Mouse (Mus musculus) Patski (cell line): ENCODE measurements around the gene Tmem9b. TPM values are rescaled to one million over a fixed set of nuclear protein-coding genes. Genes with fewer than 3 reads are reported as not detected.
A peak's percentile ranks its signal among the peaks of the same experiment; 100 is the strongest.

ENCODE experiments used
- ATAC-seq: fragments of 100-300 bp; one replicate; pipeline ENCODE4 v1.8.0; 2021
- CTCF ChIA-PET: fragments of 350-600 bp; sonication (Branson Sonifier 250); formaldehyde crosslinking; loops from one replicate; lab custom pipeline; 2022; ENCODE audit warnings: inconsistent platforms; lab: Charles Lee
- POLR2A ChIA-PET: fragments of 350-600 bp; sonication (Branson Sonifier 250); formaldehyde crosslinking; loops from one replicate; lab custom pipeline; 2022; ENCODE audit warnings: antibody characterized with exemption, inconsistent platforms; lab: Charles Lee
- DNase-seq: peaks from one replicate; pipeline ENCODE4 v3.0.0-alpha.2; 2011; ENCODE audit warnings: low read depth, low spot score
- H3K27me3 ChIP-seq: fragments of 371-371 bp; one replicate; pipeline ENCODE4 v1.5.1; 2021
- CTCF ChIP-seq: fragments of 100-300 bp; IDR thresholded peaks from one replicate; pipeline ENCODE4 v1.5.1; 2021
- in situ Hi-C: fragments of 300-500 bp; cut with MboI; formaldehyde crosslinking; loops from 3 replicates; pipeline ENCODE4 v1.11.1; 2018; ENCODE audit warnings: low pct_unique_long_range_greater_than_20kb, mixed read lengths
- polyA plus RNA-seq: library from polyadenylated mRNA; unstranded; gene quantifications from one replicate; pipeline ENCODE4 v1.2.3, GENCODE M21; 2021

Gene Tmem9b
- polyA plus RNA-seq, 1 experiment from 2014 or later, result 58.3 TPM

- no peak for TF ChIP-seq CTCF
- H3K27me3 ChIP-seq, result no peaks in the 10 kb centered on the region
- POLR2A ChIA-PET, result no interaction called here
- CTCF ChIA-PET, result no interaction called here
- in situ Hi-C loops, result no loop called here
- no peak for ATAC-seq
- DNase-seq, result no peak
Observed at GRCm38 (mm10) chr7:109741060-109741459, 11.6 kb downstream of the Tmem9b start.

DNA sequence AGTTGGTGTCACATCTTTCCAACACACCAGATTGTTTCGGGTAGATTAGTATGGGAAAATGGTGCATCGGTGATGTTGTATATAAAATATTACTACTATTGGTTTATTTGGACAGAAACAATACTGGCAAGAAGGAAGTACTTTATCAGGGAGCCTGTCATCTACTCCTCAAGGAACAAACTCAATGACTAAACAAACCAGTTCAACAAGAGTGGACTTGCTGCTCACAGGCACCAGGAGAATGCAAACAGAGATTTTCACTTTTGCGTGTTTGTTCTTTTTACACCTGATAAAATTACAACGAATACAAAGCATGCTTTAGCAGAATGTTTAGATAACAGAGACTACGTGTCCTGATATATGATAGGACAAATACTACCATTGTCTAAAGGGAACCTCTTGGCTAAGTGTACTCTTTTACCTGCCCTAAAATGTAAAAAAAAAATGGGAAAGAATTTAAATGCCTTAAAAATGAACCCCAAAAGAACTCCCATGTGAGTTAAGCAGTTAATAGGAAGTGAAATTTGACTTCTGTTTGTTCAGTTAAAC, 12.8 kb downstream of the Tmem9b start:
- DNase-seq (no peak), ATAC-seq (no peak)
- in situ Hi-C loops, result no loop called here
- H3K27me3 ChIP-seq, result no peaks in the 10 kb centered on the region
- no peak for TF ChIP-seq CTCF
- CTCF ChIA-PET, result interaction anchor here (0.8 kb wide), 1 partner anchor 8 kb away, joined by 4 read pairs; no protein-coding TSS in a partner anchor
- POLR2A ChIA-PET, result no interaction called here

DNA sequence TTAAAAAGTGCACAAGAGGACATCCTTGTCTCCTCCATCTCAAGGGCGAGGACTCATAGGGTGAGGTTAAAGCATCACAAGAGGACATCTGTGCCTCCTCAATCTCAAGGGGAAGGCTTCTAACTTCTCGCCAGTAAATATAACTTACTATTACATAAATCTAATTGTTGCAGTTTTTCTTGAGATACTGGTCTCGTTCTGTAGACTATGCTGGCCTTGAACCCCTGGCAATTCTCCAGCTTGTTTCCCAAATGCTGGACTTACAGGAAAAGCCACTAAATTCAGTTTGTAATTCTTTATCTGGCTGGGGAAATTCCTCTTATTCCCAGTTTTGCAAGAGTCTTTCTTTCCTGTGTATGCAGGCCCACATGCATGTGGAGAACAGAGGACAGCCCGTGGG, 17.9 kb downstream of the Tmem9b start:
- TF ChIP-seq CTCF, result no peak
- in situ Hi-C loops, result no loop called here
- ChIA-PET POLR2A (no interaction called here), CTCF (no interaction called here)
- ATAC-seq (no peak), DNase-seq (no peak)
- no peaks in the 10 kb centered on the region for H3K27me3 ChIP-seq

DNA sequence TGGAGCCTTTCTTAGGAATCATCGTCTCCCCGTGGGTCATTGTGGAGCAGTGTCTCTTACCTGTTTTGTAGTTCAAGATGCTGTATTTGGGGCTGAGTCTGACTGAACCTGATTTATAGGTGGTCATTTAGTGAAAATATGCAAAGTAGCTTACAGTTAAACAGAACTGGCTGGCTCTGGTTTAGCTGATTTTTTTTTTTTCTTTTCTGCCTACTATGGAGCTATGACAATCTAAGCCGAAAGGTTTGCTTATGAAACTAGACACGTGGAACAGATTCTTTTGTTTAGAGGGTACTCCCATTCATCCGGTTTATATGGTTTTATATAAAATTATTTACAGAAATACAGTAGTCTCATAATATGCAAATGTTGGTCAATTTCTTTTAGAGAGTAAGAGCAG, 21.0 kb downstream of the Tmem9b start, which contains the start of gene Ascl3:
Gene Ascl3, minus strand, starts transcription at position 101 of the 400 bp plus-strand sequence.
- CTCF ChIA-PET, result interaction anchor here (0.8 kb wide), 2 partner anchors 12 to 13 kb away, joined by 3 read pairs; no protein-coding TSS in a partner anchor
- in situ Hi-C loops, result no loop called here
- DNase-seq (no peak), ATAC-seq (no peak)
- no peak for TF ChIP-seq CTCF
- POLR2A ChIA-PET, result interaction anchor here (0.7 kb wide), 1 partner anchor 17 kb away, joined by 3 read pairs; no protein-coding TSS in a partner anchor
- H3K27me3 ChIP-seq, result no peaks in the 10 kb centered on the region

GRCm38 (mm10) chr7:109723697-109724096, 29.0 kb downstream of the Tmem9b start, which contains the start of gene BC051019:
Gene BC051019 (minus strand): TSS chr7:109723850.
- POLR2A ChIA-PET, result no interaction called here
- in situ Hi-C loops, result loop anchor here (25.0 kb wide), 3 partner anchors 186 to 561 kb away; partner anchors contain the start of gene Zfp143
- ATAC-seq (no peak), DNase-seq (no peak)
- no peak for TF ChIP-seq CTCF
- CTCF ChIA-PET, result interaction anchor here (1.1 to 1.4 kb wide), 2 partner anchors 25 to 87 kb away, joined by 4 read pairs; no protein-coding TSS in a partner anchor
- H3K27me3 ChIP-seq, result no peaks in the 10 kb centered on the region

DNA sequence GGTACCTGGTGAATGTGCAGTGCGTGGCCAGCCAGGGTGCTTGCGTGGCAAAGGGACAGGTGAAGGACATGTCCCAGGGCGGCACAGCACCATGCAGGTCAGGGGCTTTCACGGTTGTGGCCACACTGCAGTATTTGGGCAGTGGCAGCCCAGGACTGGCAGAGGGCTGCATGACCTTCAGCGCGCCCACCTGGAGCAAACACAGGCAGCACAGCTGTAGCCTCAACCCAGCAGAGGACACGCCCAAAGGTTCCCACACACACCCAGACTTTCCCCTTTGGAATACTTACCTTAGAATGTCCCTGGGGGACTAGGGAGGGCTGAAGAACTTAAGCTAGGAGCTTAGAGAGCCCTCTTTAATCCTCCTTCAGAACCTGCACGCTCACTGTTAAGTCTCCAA, 29.6 kb downstream of the Tmem9b start:
- TF ChIP-seq CTCF, result no peak
- in situ Hi-C loops, result loop anchor here (25.0 kb wide), 3 partner anchors 186 to 561 kb away; partner anchors contain the start of gene Zfp143
- no peaks in the 10 kb centered on the region for H3K27me3 ChIP-seq
- DNase-seq (no peak), ATAC-seq (no peak)
- CTCF ChIA-PET, result no interaction called here
- POLR2A ChIA-PET, result no interaction called here

DNA sequence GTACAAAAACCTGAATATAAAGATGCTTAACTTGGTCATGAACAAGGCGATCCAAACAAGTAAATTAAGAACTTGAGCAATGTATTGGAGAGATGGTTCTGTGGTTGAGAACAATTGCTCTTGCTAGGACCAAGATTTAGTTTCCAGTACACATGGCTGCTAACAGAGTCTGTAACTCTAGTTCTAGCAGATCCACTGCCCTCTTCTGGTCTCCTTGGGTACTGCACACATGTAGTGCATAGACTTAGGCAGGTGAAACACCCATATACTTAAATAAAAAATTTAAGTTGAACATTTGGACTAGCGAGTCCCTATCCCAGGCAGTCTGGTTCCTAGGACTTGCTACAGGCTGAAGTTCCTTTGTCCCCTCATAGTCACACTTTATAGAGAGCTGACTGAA, 30.1 kb downstream of the Tmem9b start:
- DNase-seq, result no peak
- H3K27me3 ChIP-seq, result no peaks in the 10 kb centered on the region
- ATAC-seq, result no peak
- ChIA-PET CTCF (no interaction called here), POLR2A (no interaction called here)
- TF ChIP-seq CTCF, result no peak
- in situ Hi-C loops, result loop anchor here (25.0 kb wide), 3 partner anchors 185 to 560 kb away; partner anchors contain the start of gene Zfp143

GRCm38 (mm10) chr7:109719286-109719685, 33.4 kb downstream of the Tmem9b start:
- peak; percentile 76 for TF ChIP-seq CTCF
- in situ Hi-C loops, result loop anchor here (25.0 kb wide), 3 partner anchors 182 to 557 kb away; partner anchors contain the start of gene Zfp143
- CTCF ChIA-PET, result interaction anchor here (1.1 to 2.3 kb wide), 3 partner anchors 9 to 13 kb away, joined by 6 to 10 read pairs (median 7); no protein-coding TSS in a partner anchor
- POLR2A ChIA-PET, result no interaction called here
- no peak for DNase-seq
- no peak for ATAC-seq
- no peaks in the 10 kb centered on the region for H3K27me3 ChIP-seq

GRCm38 (mm10) chr7:109713434-109713982, 39.2 kb downstream of the Tmem9b start:
- DNase-seq (no peak), ATAC-seq (no peak)
- in situ Hi-C loops, result loop anchor here (25.0 kb wide), 3 partner anchors 176 to 551 kb away; partner anchors contain the start of gene Zfp143

GRCm38 (mm10) chr7:109712198-109712597, 40.5 kb downstream of the Tmem9b start:
- DNase-seq (no peak), ATAC-seq (no peak)
- in situ Hi-C loops, result loop anchor here (25.0 kb wide), 3 partner anchors 175 to 550 kb away; partner anchors contain the start of gene Zfp143
- TF ChIP-seq CTCF, result no peak
- ChIA-PET CTCF (interaction anchor here (1.3 to 1.6 kb wide), 2 partner anchors 17 to 37 kb away, joined by 3 read pairs; no protein-coding TSS in a partner anchor), POLR2A (no interaction called here)
- H3K27me3 ChIP-seq, result no peaks in the 10 kb centered on the region

More at GRCm38 (mm10) chr7:109713434-109713982, 39.2 kb downstream of the Tmem9b start:
- H3K27me3 ChIP-seq, result no peaks in the 10 kb centered on the region
- POLR2A ChIA-PET, result interaction anchor here (0.6 kb wide), 1 partner anchor 257 kb away, joined by 3 read pairs; no protein-coding TSS in a partner anchor
- no peak for TF ChIP-seq CTCF
- CTCF ChIA-PET, result interaction anchor here (1.3 kb wide), 1 partner anchor 32 kb away, joined by 3 read pairs; no protein-coding TSS in a partner anchor
